Comparison of ENCODE assay signal across 8 mouse cellular contexts in the genomic region with DNA sequence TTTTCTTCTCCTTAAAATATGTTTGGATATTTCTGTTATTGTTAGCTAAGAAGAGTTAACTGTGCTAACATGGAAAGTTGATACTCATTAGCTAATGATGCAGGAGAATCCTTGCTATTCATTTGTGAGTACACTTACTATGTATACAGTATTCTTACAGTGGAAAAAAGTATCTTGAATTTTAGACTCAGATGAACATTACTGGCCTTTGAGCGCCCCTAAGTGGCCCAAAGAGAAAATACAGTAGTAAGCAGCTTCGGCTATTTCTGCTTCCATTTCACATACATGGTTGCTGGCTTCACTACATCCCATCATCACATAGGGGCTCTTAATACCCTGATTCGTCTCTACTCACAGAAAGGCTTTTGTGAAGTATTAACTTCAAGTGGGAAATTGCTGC.
DNase-seq lines count a peak whose midpoint lies in the region; ATAC-seq and TF ChIP-seq lines count a peak whose summit lies in the region.

No protein-coding gene starts in this region.

- intact Hi-C loops in gastrocnemius, adult 2 months (cut with DNase I): loop anchor here (10.0 kb wide), 1 partner anchor 1122 kb away; no protein-coding TSS in a partner anchor
- intact Hi-C loops in gastrocnemius, postnatal 14 days (cut with DNase I; ENCODE audit: low total_unique reads): no loop called here

- WGBS in hindbrain, postnatal 0 days: 18% methylated on average over 3 of the region's 3 CpGs
- 10% methylated on average over 3 of the region's 3 CpGs for WGBS in midbrain, embryonic 16.5 days
- WGBS in thymus, adult 2 months: 17% methylated on average over 3 of the region's 3 CpGs

- no peaks in the 10 kb centered on the region for H3K27me3 ChIP-seq in hindbrain, postnatal 0 days (ENCODE audit: insufficient read depth, low read length)
- no peaks in the 10 kb centered on the region; the same call in 1 of the 2 replicates for H3K27me3 ChIP-seq in midbrain, embryonic 16.5 days (ENCODE audit: control insufficient read depth, insufficient read depth, low read depth, low read length)
- H3K27me3 ChIP-seq in thymus, adult 2 months (ENCODE audit: control insufficient read depth, insufficient read depth, low read length): no peaks in the 10 kb centered on the region

- H3K27ac ChIP-seq in gastrocnemius, adult 2 months: no peak overlapping the region
- H3K27ac ChIP-seq in hindbrain, postnatal 0 days: no peak overlapping the region
- no peak overlapping the region for H3K27ac ChIP-seq in midbrain, embryonic 16.5 days (ENCODE audit: low read length)
- no peak overlapping the region for H3K27ac ChIP-seq in thymus, adult 2 months (ENCODE audit: control insufficient read depth, insufficient read depth, low read length)

- DNase-seq in gastrocnemius, adult 2 months: no peak
- no peak for DNase-seq in gastrocnemius, postnatal 14 days
- DNase-seq in urinary bladder, postnatal 25 days (ENCODE audit: low spot score): peak; percentile 16
- no peak for DNase-seq in urinary bladder, adult 18-20 months (ENCODE audit: low spot score in 2 of 2)
- DNase-seq in hindbrain, postnatal 0 days (ENCODE audit: low spot score): peak; percentile 81
- DNase-seq in ovary, postnatal 14 days (ENCODE audit: low spot score): no peak
- DNase-seq in thymus, adult 2 months: no peak

- H3K9me3 ChIP-seq in hindbrain, postnatal 0 days (ENCODE audit: low read length): no peaks in the 10 kb centered on the region
- no peaks in the 10 kb centered on the region for H3K9me3 ChIP-seq in midbrain, embryonic 16.5 days (replicated peaks; ENCODE audit: control insufficient read depth, low read length, poor library complexity, severe bottlenecking)

- peak; percentile 62 for ATAC-seq in hindbrain, postnatal 0 days
- ATAC-seq in midbrain, embryonic 16.5 days: peak; percentile 67; the same call in 1 of the 2 replicates

- no peak overlapping the region for H3K9ac ChIP-seq in hindbrain, postnatal 0 days (replicated peaks; ENCODE audit: low read length)
- no peak overlapping the region for H3K9ac ChIP-seq in midbrain, embryonic 16.5 days (ENCODE audit: low read depth, low read length)

- TF ChIP-seq POLR2A in thymus, adult 2 months (IDR thresholded peaks at IDR 0.05; ENCODE audit: control insufficient read depth, extremely low read depth, insufficient read depth, low read length, poor library complexity): no peak

- no peaks in the 10 kb centered on the region for H3K36me3 ChIP-seq in hindbrain, postnatal 0 days (ENCODE audit: insufficient read depth, low read length)
- H3K36me3 ChIP-seq in midbrain, embryonic 16.5 days (ENCODE audit: control insufficient read depth, insufficient read depth, low read length): no peaks in the 10 kb centered on the region
- no peaks in the 10 kb centered on the region for H3K36me3 ChIP-seq in thymus, adult 2 months (ENCODE audit: control insufficient read depth, insufficient read depth, low read length)

- H3K4me2 ChIP-seq in hindbrain, postnatal 0 days (ENCODE audit: low read depth, low read length): no peak overlapping the region
- H3K4me2 ChIP-seq in midbrain, embryonic 16.5 days (ENCODE audit: low read length): no peak overlapping the region

- H3K4me3 ChIP-seq in gastrocnemius, adult 2 months: no peak overlapping the region
- no peak overlapping the region for H3K4me3 ChIP-seq in hindbrain, postnatal 0 days (ENCODE audit: low read length)
- H3K4me3 ChIP-seq in midbrain, embryonic 16.5 days (ENCODE audit: low read depth, low read length): no peak overlapping the region
- H3K4me3 ChIP-seq in thymus, adult 2 months (ENCODE audit: control insufficient read depth, insufficient read depth, low read length): no peak overlapping the region

- H3K4me1 ChIP-seq in hindbrain, postnatal 0 days (ENCODE audit: insufficient read depth, low read length): no peaks in the 10 kb centered on the region
- H3K4me1 ChIP-seq in midbrain, embryonic 16.5 days (ENCODE audit: control insufficient read depth, insufficient read depth, low read length): peaks cover 7% of the 10 kb centered on the region
- no peaks in the 10 kb centered on the region for H3K4me1 ChIP-seq in thymus, adult 2 months (replicated peaks; ENCODE audit: control insufficient read depth, insufficient read depth, low read length)

- TF ChIP-seq CTCF in gastrocnemius, adult 2 months (IDR thresholded peaks at IDR 0.05): peak; percentile 58
- peak; percentile 70 for TF ChIP-seq CTCF in hindbrain, postnatal 0 days (IDR thresholded peaks at IDR 0.05; ENCODE audit: low read depth)
- TF ChIP-seq CTCF in thymus, adult 2 months (IDR thresholded peaks at IDR 0.05; ENCODE audit: borderline replicate concordance, control insufficient read depth, extremely low read depth, insufficient read depth, low read length, poor library complexity): no peak

Comparison
In these comparisons a context has a peak if more than half of its experiments do, and no peak if none do; other contexts are left out.
1. DNase-seq: peak in urinary bladder, postnatal 25 days (single experiment) and hindbrain, postnatal 0 days (single experiment); none in gastrocnemius, adult 2 months (single experiment), gastrocnemius, postnatal 14 days (single experiment), urinary bladder, adult 18-20 months (0 of 2), ovary, postnatal 14 days (single experiment) and thymus, adult 2 months (single experiment).